Mouse (Mus musculus) forebrain, embryonic 13.5 days (tissue): ENCODE data around the gene Anapc11. TPM values are rescaled to one million over a fixed set of nuclear protein-coding genes. Genes with fewer than 3 reads are reported as not detected.

Experiments used
- ATAC-seq: fragments of 200-750 bp; cut with Nextera tagmentation; 2 replicates; pipeline ENCODE4 v1.8.0; 2017
- H3K27ac ChIP-seq: fragments of 300-500 bp; sonication (generic); 2 replicates; pipeline ENCODE4 v1.5.1; 2015; ENCODE audit warnings: inconsistent platforms, mild to moderate bottlenecking, moderate library complexity
- H3K27me3 ChIP-seq: fragments of 300-500 bp; sonication (generic); 2 replicates; pipeline ENCODE4 v1.6.1; 2015; ENCODE audit warnings: mild to moderate bottlenecking, inconsistent platforms
- H3K36me3 ChIP-seq: fragments of 300-500 bp; sonication (generic); 2 replicates; pipeline ENCODE4 v1.6.1; 2015; ENCODE audit warnings: mild to moderate bottlenecking, inconsistent platforms; ENCODE audit not compliant: poor library complexity, severe bottlenecking
- H3K4me1 ChIP-seq: fragments of 300-500 bp; sonication (generic); 2 replicates; pipeline ENCODE4 v1.6.1; 2015; ENCODE audit warnings: inconsistent platforms
- H3K4me2 ChIP-seq: fragments of 300-500 bp; sonication (generic); 2 replicates; pipeline ENCODE4 v1.6.1; 2015; ENCODE audit warnings: inconsistent platforms, mild to moderate bottlenecking, moderate library complexity
- H3K4me3 ChIP-seq: fragments of 300-500 bp; sonication (generic); 2 replicates; pipeline ENCODE4 v1.5.1; 2015; ENCODE audit warnings: mild to moderate bottlenecking, inconsistent platforms
- H3K9ac ChIP-seq: fragments of 300-500 bp; sonication (generic); 2 replicates; pipeline ENCODE4 v1.6.1; 2015; ENCODE audit warnings: mild to moderate bottlenecking, inconsistent platforms
- H3K9me3 ChIP-seq: fragments of 300-500 bp; sonication (generic); replicated peaks from 2 replicates; pipeline ENCODE4 v1.6.1; 2016; ENCODE audit warnings: inconsistent platforms
- WGBS: fragments of 180-500 bp; shearing (Covaris S2); methylation state at CpG from one replicate; pipeline ENCODE4 v1.1.7; 2015; 5-methylcytosine and 5-hydroxymethylcytosine counted together
- microRNA-seq: library from miRNA; unstranded; fragments of <30 nt; microRNA quantifications from one replicate; pipeline ENCODE4, GENCODE M21; 2016
- polyA plus RNA-seq: library from polyadenylated mRNA; unstranded; fragments of >200 nt; fragmentation: Nextera tagmentation; extraction: Ambion mirVana; gene quantifications from 2 replicates; pipeline ENCODE4 v1.2.1, GENCODE M21; 2015

The Anapc11 gene
- polyA plus RNA-seq, 1 experiment from 2014 or later, result 211 TPM

DNA sequence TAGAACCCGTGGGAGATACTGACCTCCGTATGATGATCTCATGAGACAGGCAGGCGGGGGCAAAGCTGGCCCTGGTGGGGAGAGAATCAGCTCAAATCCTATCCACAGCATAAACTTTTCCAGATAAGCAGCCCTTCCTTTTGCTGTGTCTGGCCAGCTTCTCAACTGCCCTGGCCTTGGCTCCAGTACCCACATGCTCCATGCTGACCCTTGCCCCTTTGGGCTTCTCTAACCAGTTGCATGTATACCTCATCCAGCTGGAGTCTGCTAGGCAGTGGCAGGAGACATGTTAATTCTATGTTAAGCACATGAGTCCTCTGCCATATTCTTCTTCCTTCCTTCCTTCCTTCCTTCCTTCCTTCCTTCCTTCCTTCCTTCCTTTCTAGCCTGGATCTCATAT, 56.5 kb downstream of the Anapc11 start:
- H3K27me3 ChIP-seq, result peaks cover 45% of the 10 kb centered on the region
- H3K36me3 ChIP-seq, result no peaks in the 10 kb centered on the region
- H3K27ac ChIP-seq, result no peak overlapping the region
- H3K4me2 ChIP-seq, result no peak overlapping the region
- H3K9ac ChIP-seq, result no peak overlapping the region
- peaks cover 4% of the 10 kb centered on the region for H3K4me1 ChIP-seq
- no peaks in the 10 kb centered on the region for H3K9me3 ChIP-seq
- no peak for ATAC-seq
- H3K4me3 ChIP-seq, result no peak overlapping the region
- 83% methylated on average over 3 of the region's 3 CpGs for WGBS

DNA sequence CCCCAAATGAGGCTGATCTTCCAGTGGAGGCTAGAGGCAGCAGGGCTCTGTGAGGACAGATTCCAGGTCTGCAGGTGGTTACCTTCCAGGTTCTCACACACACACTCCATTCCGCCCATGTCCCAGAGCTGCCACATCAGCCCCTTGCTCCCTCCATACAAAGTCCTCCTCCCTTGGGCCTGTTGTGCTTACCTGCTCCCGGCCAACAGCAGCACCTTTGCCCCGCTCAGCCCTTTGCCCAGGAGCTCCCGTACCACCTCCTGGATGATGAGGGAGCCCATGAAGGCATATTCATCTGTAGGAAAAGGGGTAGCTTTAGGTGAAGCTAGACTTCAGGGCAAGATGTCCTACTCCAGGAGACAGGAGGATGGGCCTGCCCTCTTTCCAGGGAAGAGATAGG, 59.1 kb downstream of the Anapc11 start:
- Histone ChIP-seq H3K36me3 (no peaks in the 10 kb centered on the region), H3K4me3 (no peak overlapping the region), H3K27me3 (peaks cover 71% of the 10 kb centered on the region), H3K4me2 (no peak overlapping the region), H3K9ac (no peak overlapping the region), H3K4me1 (peaks cover 21% of the 10 kb centered on the region), H3K27ac (no peak overlapping the region), H3K9me3 (no peaks in the 10 kb centered on the region)
- 89% methylated on average over 4 of the region's 4 CpGs for WGBS
- ATAC-seq, result no peak

Small RNA genes lying within 50 kb of the gene (microRNA-seq; reads per million reads assigned to microRNA genes)
- gene Mir6936, result 1.1 reads per million

Other genes starting within 250 kb of the Anapc11 start
- 3,229 and 3,555 TPM in 2 replicates for gene Actg1, start 249.9 kb upstream of the Anapc11 start, polyA plus RNA-seq
- 1.3 and 1.7 TPM in 2 replicates for gene Fscn2, start 236.9 kb upstream of the Anapc11 start, polyA plus RNA-seq
- 51.0 and 63.1 TPM in 2 replicates for gene Faap100, start 219.7 kb upstream of the Anapc11 start, polyA plus RNA-seq
- gene Nploc4, start 160.7 kb upstream of the Anapc11 start, polyA plus RNA-seq, result 33.6 and 33.9 TPM in 2 replicates
- not detected in 2 replicates for gene Tspan10, start 155.8 kb upstream of the Anapc11 start, polyA plus RNA-seq
- 0.19 and 0.20 TPM in 2 replicates for gene Pde6g, start 144.9 kb upstream of the Anapc11 start, polyA plus RNA-seq
- 9.2 and 10.7 TPM in 2 replicates for gene Oxld1, start 140.4 kb upstream of the Anapc11 start, polyA plus RNA-seq
- 30.9 and 31.3 TPM in 2 replicates for gene Ccdc137, start 140.3 kb upstream of the Anapc11 start, polyA plus RNA-seq
- 49.8 and 56.5 TPM in 2 replicates for gene Arl16, start 130.8 kb upstream of the Anapc11 start, polyA plus RNA-seq
- 127 TPM in 2 replicates for gene Mrpl12, start 113.8 kb upstream of the Anapc11 start, polyA plus RNA-seq
- 31.1 and 41.9 TPM in 2 replicates for gene Slc25a10, start 106.6 kb upstream of the Anapc11 start, polyA plus RNA-seq
- gene Gcgr, start 67.7 kb upstream of the Anapc11 start, polyA plus RNA-seq, result 0.08 and 0.21 TPM in 2 replicates
- gene Mcrip1, start 48.7 kb upstream of the Anapc11 start, polyA plus RNA-seq, result 228 and 240 TPM in 2 replicates
- not detected in 2 replicates for gene Ppp1r27, start 47.3 kb upstream of the Anapc11 start, polyA plus RNA-seq
- 253 and 286 TPM in 2 replicates for gene P4hb, start 25.2 kb upstream of the Anapc11 start, polyA plus RNA-seq
- gene Arhgdia, start 16.8 kb upstream of the Anapc11 start, polyA plus RNA-seq, result 462 and 508 TPM in 2 replicates
- 420 and 488 TPM in 2 replicates for gene Alyref, start 56 bp upstream of the Anapc11 start, polyA plus RNA-seq
- gene Npb, start 10.1 kb downstream of the Anapc11 start, polyA plus RNA-seq, result 0.50 TPM in 1 of 2 replicates, not detected in the other
- 140 and 159 TPM in 2 replicates for gene Pcyt2, start 19.5 kb downstream of the Anapc11 start, polyA plus RNA-seq
- gene Sirt7, start 26.8 kb downstream of the Anapc11 start, polyA plus RNA-seq, result 42.7 and 43.1 TPM in 2 replicates
- 19.8 and 24.1 TPM in 2 replicates for gene Mafg, start 35.2 kb downstream of the Anapc11 start, polyA plus RNA-seq
- 23.9 and 25.5 TPM in 2 replicates for gene Pycr1, start 45.3 kb downstream of the Anapc11 start, polyA plus RNA-seq
- 0.25 and 0.81 TPM in 2 replicates for gene Myadml2, start 49.7 kb downstream of the Anapc11 start, polyA plus RNA-seq
- 0.15 and 0.29 TPM in 2 replicates for gene Notum, start 62.8 kb downstream of the Anapc11 start, polyA plus RNA-seq
- gene Aspscr1, start 74.6 kb downstream of the Anapc11 start, polyA plus RNA-seq, result 142 and 151 TPM in 2 replicates
- 127 TPM in 2 replicates for gene Cenpx, start 115.3 kb downstream of the Anapc11 start, polyA plus RNA-seq
- gene Lrrc45, start 115.5 kb downstream of the Anapc11 start, polyA plus RNA-seq, result 64.5 and 72.9 TPM in 2 replicates
- gene Rac3, start 123.0 kb downstream of the Anapc11 start, polyA plus RNA-seq, result 83.0 and 105 TPM in 2 replicates
- gene Dcxr, start 128.9 kb downstream of the Anapc11 start, polyA plus RNA-seq, result 7.8 and 9.5 TPM in 2 replicates
- 0.26 TPM in 1 of 2 replicates, not detected in the other for gene Cbr2, start 133.7 kb downstream of the Anapc11 start, polyA plus RNA-seq
- 2.7 and 4.0 TPM in 2 replicates for gene Hmga1b, start 164.4 kb downstream of the Anapc11 start, polyA plus RNA-seq
- gene Rfng, start 185.8 kb downstream of the Anapc11 start, polyA plus RNA-seq, result 58.4 and 63.1 TPM in 2 replicates
- gene Gps1, start 185.9 kb downstream of the Anapc11 start, polyA plus RNA-seq, result 261 and 280 TPM in 2 replicates
- 58.6 and 67.7 TPM in 2 replicates for gene Dus1l, start 198.0 kb downstream of the Anapc11 start, polyA plus RNA-seq
- 61.4 and 79.4 TPM in 2 replicates for gene Fasn, start 226.1 kb downstream of the Anapc11 start, polyA plus RNA-seq